Mouse (Mus musculus): ENCODE measurements around the gene S1pr4. TPM values are rescaled to one million over a fixed set of nuclear protein-coding genes. Genes with fewer than 3 reads are reported as not detected.

Gene S1pr4
- polyA plus RNA-seq, 1 experiment: 40.3 TPM

GRCm38 (mm10) chr10:81505016-81505664 is 5.2 kb upstream of the S1pr4 start:
- TF ChIP-seq POLR2A (IDR thresholded peaks at IDR 0.05; ENCODE audit: borderline replicate concordance, extremely low read depth, low read depth, low read length): no peak
- TF ChIP-seq CTCF (IDR thresholded peaks at IDR 0.05; ENCODE audit: insufficient read depth, low read length): no peak
- H3K4me1 ChIP-seq (ENCODE audit: control insufficient read depth, insufficient read depth, low read length): 0 out of 2 replicates have a peak, but pooled peaks cover 2% of the 10 kb centered on the region
- 56% methylated on average over 15 of the region's 15 CpGs for WGBS
- no peak for DNase-seq
- H3K4me3 ChIP-seq (replicated peaks; ENCODE audit: extremely low read depth, low read depth, low read length): no peak overlapping the region

- 0 out of 2 replicates have a peak, but pooled peaks cover 2% of the 10 kb centered on the region for H3K4me1 ChIP-seq (ENCODE audit: control insufficient read depth, insufficient read depth, low read length)
- H3K4me3 ChIP-seq (replicated peaks; ENCODE audit: extremely low read depth, low read depth, low read length): peak overlapping the region; percentile 9
- DNase-seq: peak; percentile 95
- 8% methylated on average over 36 of the region's 36 CpGs for WGBS
- TF ChIP-seq POLR2A (IDR thresholded peaks at IDR 0.05; ENCODE audit: borderline replicate concordance, extremely low read depth, low read depth, low read length) (no peak), CTCF (IDR thresholded peaks at IDR 0.05; ENCODE audit: insufficient read depth, low read length) (peak; percentile 81)
These were observed 2.7 kb upstream of the S1pr4 start for GRCm38 (mm10) chr10:81502658-81503057.

- 0 out of 2 replicates have a peak, but pooled peaks cover 2% of the 10 kb centered on the region for H3K4me1 ChIP-seq (ENCODE audit: control insufficient read depth, insufficient read depth, low read length)
- TF ChIP-seq CTCF (IDR thresholded peaks at IDR 0.05; ENCODE audit: insufficient read depth, low read length) (no peak), POLR2A (IDR thresholded peaks at IDR 0.05; ENCODE audit: borderline replicate concordance, extremely low read depth, low read depth, low read length) (no peak)
- no peak overlapping the region for H3K4me3 ChIP-seq (replicated peaks; ENCODE audit: extremely low read depth, low read depth, low read length)
- WGBS: 87% methylated on average over 5 of the region's 5 CpGs
- DNase-seq: no peak
These were observed 1.9 kb upstream of the S1pr4 start for GRCm38 (mm10) chr10:81501863-81502262.

GRCm38 (mm10) chr10:81499250-81499901 is 556 bp downstream of the S1pr4 start:
- TF ChIP-seq POLR2A (IDR thresholded peaks at IDR 0.05; ENCODE audit: borderline replicate concordance, extremely low read depth, low read depth, low read length) (peak; percentile 77; the same call in 1 of the 2 replicates), CTCF (IDR thresholded peaks at IDR 0.05; ENCODE audit: insufficient read depth, low read length) (no peak)
- Histone ChIP-seq H3K4me3 (replicated peaks; ENCODE audit: extremely low read depth, low read depth, low read length) (peak overlapping the region; percentile 56), H3K4me1 (ENCODE audit: control insufficient read depth, insufficient read depth, low read length) (peaks cover 10% of the 10 kb centered on the region)
- 41% methylated on average over 23 of the region's 23 CpGs for WGBS
- DNase-seq: no peak

DNA sequence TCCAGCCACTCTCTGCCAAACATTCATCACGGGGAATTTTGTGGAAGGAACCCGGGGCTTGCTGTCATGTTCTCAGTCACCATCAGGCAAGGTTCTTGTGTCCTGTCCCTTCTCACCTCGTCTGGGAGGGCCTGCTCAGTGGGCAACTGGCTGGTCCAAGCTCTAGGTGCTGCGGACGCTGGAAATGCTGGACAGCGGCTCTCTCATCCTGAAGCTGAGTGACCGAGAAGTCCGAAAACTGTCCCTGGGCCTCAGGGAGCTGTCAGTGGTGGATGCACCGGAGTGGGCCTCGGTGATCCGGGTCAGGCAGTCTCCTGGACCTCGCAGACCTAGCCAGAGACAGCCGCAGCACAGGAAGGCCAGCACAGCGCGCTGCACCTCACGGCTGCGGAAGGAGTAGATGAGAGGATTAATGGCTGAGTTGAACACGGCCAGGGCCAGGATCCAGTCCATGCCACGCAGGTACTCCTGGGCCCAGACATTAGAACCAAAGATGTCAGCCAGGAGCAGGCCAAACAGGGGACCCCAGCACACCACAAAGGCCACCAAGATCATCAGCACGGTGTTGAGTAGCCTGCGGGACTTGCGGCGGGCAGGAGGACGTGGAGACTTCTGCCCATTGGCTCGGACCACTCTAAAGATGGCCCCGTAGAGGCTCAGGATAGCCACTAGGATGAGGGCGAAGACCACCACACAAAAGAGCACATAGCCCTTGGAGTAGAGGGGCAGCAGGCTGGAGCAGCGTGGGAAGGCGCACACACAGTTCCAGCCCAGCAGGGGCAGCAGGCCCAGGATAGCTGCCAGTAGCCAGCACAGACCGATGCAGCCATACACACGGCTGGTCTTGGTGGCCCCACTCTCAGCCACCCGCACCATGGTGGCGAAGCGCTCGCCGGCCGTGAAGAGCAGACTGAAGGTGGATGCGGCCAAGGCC is 1.3 kb downstream of the S1pr4 start:
- Histone ChIP-seq H3K4me1 (ENCODE audit: control insufficient read depth, insufficient read depth, low read length) (peaks cover 10% of the 10 kb centered on the region), H3K4me3 (replicated peaks; ENCODE audit: extremely low read depth, low read depth, low read length) (peak overlapping the region; percentile 56)
- DNase-seq: no peak
- TF ChIP-seq POLR2A (IDR thresholded peaks at IDR 0.05; ENCODE audit: borderline replicate concordance, extremely low read depth, low read depth, low read length) (no peak), CTCF (IDR thresholded peaks at IDR 0.05; ENCODE audit: insufficient read depth, low read length) (no peak)
- WGBS: 57% methylated on average over 38 of the region's 38 CpGs

DNA sequence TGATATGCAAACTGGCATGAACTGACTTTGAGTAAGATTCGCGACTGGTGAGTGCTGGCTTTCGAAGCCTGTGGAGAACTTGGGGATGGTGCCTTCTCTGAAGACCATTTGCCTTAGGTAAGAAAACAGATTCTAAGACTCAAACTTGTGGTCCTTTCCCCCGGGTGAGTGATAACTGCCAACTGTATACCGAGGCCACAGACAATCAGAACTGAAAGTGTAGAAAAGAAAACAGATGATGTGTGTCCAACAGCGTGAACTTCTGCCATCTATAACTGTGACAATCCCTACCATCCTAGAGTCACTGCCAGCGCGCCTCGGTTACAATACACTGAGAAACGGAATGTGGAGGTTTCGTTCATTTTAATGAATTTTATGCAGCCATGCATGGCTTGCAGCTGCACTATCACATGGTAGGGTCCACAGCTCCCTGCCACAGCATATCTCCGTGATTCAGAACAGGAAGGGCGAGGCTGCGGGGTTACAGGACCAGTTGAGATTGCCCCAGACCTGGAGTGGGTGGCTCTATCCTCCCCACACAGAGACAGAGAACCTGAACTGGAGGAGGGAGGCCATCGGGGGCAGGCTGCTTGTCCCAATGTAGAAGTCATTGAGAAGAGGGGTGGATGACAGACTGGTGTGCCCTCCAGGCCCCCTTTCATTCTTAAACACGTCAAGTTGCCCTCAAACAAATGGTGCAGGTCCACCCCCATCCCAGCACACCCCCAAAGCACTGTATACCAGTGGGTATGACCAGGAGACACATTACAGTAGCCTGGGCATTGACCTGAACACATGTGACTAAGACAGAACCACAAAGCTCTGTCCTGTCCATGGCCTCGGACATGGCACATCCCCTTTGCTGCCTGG is 2.3 kb downstream of the S1pr4 start:
- 61% methylated on average over 17 of the region's 17 CpGs for WGBS
- TF ChIP-seq CTCF (IDR thresholded peaks at IDR 0.05; ENCODE audit: insufficient read depth, low read length) (no peak), POLR2A (IDR thresholded peaks at IDR 0.05; ENCODE audit: borderline replicate concordance, extremely low read depth, low read depth, low read length) (no peak)
- DNase-seq: no peak
- Histone ChIP-seq H3K4me1 (ENCODE audit: control insufficient read depth, insufficient read depth, low read length) (peaks cover 10% of the 10 kb centered on the region), H3K4me3 (replicated peaks; ENCODE audit: extremely low read depth, low read depth, low read length) (peak overlapping the region; percentile 56)

DNA sequence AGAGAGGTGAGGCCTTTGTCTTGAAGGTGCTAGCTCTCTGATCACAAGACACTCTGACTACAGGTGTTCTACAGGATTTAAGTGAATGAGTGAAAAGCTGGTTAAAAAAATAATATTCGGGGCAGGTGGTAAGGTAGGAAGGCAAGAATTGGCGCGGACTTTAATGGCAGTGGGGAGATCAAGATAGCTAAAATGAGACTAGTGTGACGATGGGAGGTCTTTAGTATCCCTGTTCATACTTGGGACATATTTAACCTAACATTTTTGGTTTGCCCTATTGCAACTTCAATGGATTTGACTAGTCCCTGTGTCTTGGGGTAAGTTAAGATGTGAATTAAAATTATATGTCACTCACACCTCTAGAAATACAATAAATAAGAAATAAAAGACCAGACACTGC is 3.0 kb downstream of the S1pr4 start:
- H3K4me3 ChIP-seq (replicated peaks; ENCODE audit: extremely low read depth, low read depth, low read length): peak overlapping the region; percentile 12
- 19% methylated on average over 4 of the region's 4 CpGs for WGBS
- TF ChIP-seq POLR2A (IDR thresholded peaks at IDR 0.05; ENCODE audit: borderline replicate concordance, extremely low read depth, low read depth, low read length): no peak
- H3K4me1 ChIP-seq (ENCODE audit: control insufficient read depth, insufficient read depth, low read length): peaks cover 10% of the 10 kb centered on the region
- no peak for DNase-seq

DNA sequence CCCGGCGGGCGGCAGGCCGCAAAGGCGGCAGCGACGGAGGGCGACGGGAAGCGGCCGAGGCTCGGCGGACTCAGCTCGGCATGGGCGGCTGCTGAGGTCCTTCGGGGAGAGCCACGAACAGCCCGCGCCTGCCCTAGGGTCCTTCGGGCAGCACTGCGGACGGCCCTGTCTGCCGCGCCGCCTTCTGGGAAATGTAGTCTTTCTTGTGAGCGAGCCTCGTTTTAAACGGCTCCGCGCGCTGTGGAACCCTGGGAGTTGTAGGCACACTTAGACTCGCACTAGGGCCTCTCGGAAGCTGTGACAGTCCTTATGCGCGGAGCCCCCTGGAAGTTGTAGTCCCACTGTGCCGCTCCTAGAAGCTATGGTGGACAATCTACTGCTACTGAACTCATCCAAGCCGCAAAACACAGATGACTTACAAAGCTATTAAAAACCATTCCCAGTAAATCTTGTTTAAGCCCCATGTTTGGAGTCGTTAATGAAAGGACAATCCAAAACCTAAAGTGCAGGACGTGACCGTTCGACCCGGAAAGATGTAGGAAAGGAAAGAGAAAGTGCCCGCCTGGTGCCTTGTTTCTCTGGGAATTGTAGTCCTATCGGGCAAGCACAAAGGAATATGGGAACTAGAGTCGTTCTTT is 3.5 kb downstream of the S1pr4 start, which contains the start of gene Ncln:
TSS of gene Ncln (minus strand) at position 129 of the 638 bp plus-strand sequence.
- DNase-seq: peak; percentile 97
- TF ChIP-seq POLR2A (IDR thresholded peaks at IDR 0.05; ENCODE audit: borderline replicate concordance, extremely low read depth, low read depth, low read length) (peak; percentile 54; the same call in 1 of the 2 replicates), CTCF (IDR thresholded peaks at IDR 0.05; ENCODE audit: insufficient read depth, low read length) (no peak)
- peak within 1 kb of the TSS; percentile 89 for H3K4me3 ChIP-seq (replicated peaks; ENCODE audit: extremely low read depth, low read depth, low read length)
- peaks cover 10% of the 10 kb centered on the region for H3K4me1 ChIP-seq (ENCODE audit: control insufficient read depth, insufficient read depth, low read length)
- under 1% methylated on average over 45 of the region's 45 CpGs for WGBS
